Mouse (Mus musculus) kidney, postnatal 10 days (tissue): Measurements from ENCODE around the gene Arhgdia.
"Not testable (repeated sequence)": the region's sequence is repeated elsewhere in the genome, so short reads cannot be mapped to it uniquely, and the experiment has no call there.

Source experiments
- DNase-seq: peaks from one replicate; pipeline ENCODE4 v3.0.0; 2021; ENCODE audit warnings: mixed read lengths

Gene Arhgdia

DNA sequence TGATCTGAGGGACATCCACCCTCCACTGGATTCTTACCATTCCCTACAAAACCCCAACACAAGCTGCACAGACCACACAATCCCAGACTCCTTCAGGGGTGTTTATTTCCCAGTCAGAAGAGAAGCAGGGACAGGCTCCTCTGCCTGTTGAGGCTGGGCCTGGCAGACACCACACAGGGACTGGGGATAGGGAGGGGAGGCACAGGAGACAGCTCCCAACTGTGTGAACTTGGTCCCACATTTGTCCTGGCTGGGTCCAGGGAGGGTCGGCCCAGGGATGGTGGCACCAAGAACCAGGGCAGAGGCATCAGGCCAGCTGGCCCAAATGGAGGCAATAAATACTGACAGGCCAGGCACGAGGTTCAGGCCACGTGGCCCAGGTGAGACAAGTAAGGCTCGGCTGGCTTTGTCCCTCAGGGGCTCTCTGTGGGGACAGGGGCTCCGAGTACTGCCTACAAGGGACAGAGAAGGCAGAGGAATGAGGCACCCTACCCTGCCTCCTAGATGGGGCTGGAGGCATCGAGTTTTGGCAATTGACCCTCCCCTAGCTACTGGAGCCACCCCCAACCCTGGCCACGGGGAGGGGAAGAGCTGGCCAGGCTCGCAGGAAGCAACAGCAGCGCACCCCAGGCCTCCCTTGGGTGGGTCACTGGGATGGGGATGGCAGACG, 3.3 kb downstream of the Arhgdia start:
- DNase-seq, result peak; percentile 33

DNA sequence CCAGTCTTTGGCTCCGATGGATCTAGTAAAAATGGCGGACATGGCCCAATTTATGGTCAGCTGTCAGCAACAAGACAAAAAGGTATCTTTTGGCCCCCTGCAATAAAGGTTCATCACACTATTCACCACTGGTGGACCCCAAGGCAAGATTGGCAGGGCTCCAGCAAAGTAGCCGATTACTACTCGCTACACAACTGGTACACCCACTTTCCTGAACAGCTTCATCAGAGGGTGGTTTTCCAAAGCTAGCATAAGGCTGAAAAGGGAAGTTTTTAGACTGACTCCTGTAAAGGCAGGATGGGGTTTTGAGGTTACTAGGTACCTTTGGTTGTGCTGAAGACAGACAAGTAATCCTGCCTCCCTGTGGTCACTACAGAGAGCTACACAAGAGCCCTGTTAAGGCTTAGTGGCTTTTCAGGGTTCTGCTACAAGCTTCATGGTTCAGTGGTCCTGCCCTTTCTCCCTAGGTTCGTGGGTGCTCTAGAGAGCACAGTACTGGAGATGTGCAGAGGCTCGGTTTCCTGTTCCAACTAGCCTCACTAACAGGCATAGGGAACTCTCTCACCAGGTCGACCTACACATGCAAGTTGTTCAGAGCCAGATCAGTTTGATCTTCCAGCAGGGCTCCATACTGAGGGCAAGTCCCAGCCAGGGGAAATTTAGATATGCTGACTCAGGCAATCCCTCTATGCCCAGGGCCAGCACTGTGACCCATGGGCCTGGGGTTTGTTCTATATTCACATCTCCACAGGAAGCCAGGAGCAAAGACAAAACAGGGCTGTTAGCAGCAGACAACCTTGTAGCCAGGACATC, 4.0 kb downstream of the Arhgdia start:
- peak; percentile 47 for DNase-seq

- DNase-seq, result peak; percentile 69
Observed at GRCm38 (mm10) chr11:120576365-120576981, 5.0 kb downstream of the Arhgdia start.

DNA sequence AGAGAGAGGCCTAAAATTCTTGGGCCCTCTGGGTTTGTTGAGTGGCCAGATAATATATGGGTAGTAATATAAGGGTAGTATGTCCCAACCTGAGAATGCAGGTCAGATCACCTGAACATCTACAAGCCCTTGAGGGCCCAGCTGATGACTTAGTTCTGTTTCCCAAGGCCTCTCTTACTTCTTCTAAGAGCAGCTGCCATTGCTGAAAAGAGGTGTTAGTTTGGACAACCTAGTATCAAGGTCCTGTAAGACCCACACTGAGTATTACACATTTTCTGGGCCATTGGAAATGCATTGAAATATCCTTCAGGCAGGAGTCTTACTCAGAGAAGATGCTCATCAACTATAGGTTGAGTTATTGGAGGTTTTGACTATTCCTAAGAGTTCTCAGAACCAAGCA, 5.5 kb downstream of the Arhgdia start:
- DNase-seq, result no peak

- no peak for DNase-seq
Observed at GRCm38 (mm10) chr11:120575046-120575445, 6.4 kb downstream of the Arhgdia start.

GRCm38 (mm10) chr11:120574278-120574600, 7.2 kb downstream of the Arhgdia start:
- DNase-seq, result no peak

DNA sequence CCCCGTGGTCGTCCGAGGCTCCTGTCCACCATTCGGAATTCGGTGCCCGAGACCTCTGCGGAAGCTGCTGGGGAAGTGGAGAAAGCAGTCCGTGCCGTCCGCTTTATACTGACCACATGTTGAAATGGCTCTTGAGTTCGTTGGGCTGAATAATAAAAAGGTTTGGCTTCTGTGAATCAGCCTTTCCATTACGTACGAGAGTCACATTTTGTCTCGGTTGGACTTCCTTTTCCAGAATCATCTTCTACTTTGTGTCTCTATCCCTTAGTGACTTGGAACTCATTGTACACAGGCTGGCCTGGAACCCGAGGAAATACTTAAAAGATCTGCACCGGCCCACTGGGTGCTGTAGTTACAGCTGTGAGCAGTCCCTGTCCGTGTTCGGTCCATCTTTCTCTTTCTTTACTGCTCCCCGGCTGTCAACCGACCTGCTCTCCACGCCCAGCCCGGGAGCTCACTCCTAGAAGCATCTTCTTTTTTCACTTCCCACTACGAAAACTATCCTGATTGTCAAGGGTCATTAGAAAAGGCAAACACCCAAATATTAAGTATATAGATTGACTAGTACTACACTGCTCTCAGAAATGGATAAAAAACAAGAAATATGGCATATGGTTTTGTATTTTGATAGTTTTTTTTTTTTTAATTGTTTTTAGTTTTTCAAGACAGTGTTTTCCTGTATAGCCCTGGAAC, 7.7 kb downstream of the Arhgdia start:
- peak; percentile 31 for DNase-seq

- DNase-seq, result peak; percentile 100
Observed at GRCm38 (mm10) chr11:120572752-120573584, 8.5 kb downstream of the Arhgdia start, which contains the start of gene P4hb. Gene P4hb (minus strand): TSS chr11:120573253.

DNA sequence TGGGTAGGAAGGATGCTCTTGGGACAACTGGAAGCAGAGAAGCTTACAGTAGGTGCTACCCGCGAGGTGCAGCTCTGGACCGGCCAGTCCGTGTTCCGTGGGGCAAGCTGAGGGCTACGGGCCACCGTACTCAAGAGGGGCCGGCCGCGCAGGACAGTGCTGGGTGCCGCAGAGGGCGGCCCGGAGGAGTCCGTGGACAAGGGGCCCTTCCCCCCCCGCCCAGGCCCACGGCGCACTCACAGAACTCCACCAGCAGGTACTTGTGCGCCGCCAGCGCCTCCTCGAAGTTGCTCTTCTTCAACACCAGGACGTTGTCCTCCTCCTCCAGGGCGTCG, 9.0 kb downstream of the Arhgdia start:
- DNase-seq, result no peak

- DNase-seq, result no peak
Observed at GRCm38 (mm10) chr11:120571754-120572416, 9.5 kb downstream of the Arhgdia start.

- DNase-seq, result no peak
Observed at GRCm38 (mm10) chr11:120571122-120571521, 10.3 kb downstream of the Arhgdia start.

DNA sequence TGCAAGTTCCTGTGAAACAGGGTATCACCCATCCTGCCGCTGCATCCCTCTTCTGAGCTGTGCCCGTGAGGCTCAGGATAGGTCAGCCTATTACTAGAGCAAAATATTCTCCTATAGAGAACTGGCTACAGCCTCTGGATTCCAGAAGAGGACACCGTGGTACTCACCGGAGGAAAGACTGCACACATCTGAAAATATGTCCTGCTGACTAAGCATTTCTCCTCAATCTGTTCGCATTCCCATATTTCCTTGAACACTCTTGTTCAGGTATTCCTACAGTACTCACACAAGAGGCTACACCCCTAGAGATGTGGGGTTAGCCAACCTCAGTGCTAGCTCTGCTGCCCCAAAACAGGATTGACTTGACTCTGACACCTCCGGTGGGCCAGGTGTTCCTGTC, 13.1 kb downstream of the Arhgdia start:
- DNase-seq, result no peak

GRCm38 (mm10) chr11:120565114-120565513, 16.3 kb downstream of the Arhgdia start:
- DNase-seq, result no peak

DNA sequence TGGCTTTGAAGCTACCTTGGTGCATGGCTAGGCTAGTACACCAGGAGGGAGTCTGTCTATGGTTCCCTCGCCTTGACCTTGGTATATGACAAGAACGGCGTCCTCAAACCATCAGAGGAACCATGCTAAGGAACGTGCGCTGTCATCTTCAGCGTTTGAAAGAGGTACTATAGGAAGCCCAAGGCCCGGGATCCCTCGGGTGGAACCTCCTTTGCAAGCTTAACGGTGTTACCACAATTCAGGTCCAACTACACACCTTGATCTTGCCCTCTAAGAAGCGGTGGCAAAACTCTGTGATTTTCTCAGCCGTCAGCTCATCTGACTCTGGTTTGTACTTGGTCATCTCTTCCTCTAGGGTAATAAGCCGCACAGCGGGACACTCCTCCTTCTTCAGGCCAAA, 18.5 kb downstream of the Arhgdia start:
- no peak for DNase-seq

GRCm38 (mm10) chr11:120560952-120561728, 20.3 kb downstream of the Arhgdia start:
- no peak for DNase-seq

GRCm38 (mm10) chr11:120558843-120559242, 22.6 kb downstream of the Arhgdia start:
- not testable (repeated sequence) for DNase-seq

- no peak for DNase-seq
Observed at GRCm38 (mm10) chr11:120555260-120555659, 26.2 kb downstream of the Arhgdia start.

- no peak for DNase-seq
Observed at GRCm38 (mm10) chr11:120554834-120555233, 26.6 kb downstream of the Arhgdia start.

DNA sequence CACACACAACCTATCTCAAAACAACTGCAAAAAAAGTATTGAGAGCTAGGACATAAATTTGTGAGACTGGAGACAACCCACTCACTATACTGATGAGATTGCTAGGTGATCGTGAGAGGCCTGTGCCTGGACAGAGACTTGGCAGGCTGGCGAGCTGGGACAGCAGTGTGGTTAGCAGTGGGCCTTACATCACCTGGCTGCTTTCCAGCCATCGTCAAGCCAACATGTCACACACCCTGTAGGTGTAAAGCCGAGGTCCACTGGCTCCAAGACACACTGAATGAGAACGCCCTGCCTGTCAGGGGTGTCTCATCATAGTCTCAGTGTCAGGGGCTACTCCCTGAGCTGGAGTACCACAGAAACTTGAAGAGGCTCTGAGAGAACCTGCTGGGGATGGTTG, 28.7 kb downstream of the Arhgdia start:
- no peak for DNase-seq

DNA sequence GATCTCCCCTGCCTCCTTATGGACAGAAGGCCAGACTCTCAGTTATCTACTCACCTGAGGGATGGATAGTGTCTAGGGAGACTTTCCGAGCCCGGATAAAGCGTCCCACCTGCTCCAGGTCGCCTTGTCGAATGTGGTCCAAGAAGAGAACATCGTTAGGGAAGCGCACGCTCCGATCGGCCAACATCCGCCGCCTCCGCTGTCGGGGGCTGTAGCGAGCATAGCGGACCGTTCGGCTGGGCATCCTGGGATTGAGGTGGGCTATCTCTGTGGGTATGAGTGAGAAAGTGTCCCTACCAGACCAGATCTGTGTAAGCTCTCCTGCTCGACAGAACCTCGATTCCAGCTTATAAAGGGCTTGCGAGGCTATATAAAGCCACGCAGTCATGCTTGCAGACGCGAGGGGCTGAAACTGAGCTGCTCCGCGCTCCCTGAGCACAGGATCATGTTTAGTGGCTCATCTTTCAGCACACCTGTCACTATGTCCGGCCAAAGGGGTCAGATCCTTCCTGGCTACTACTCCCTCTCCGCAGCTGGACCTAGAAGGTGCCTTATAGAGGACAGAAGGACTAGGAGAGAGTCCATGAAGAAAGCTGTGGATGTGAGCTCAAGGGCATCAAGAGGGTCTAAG, 30.5 kb downstream of the Arhgdia start, which contains the start of gene Ppp1r27:
Gene Ppp1r27 (minus strand): TSS at position 323 of the 631 bp plus-strand sequence.
- no peak for DNase-seq
